Mouse (Mus musculus) ZHBTc4 (cell line): ENCODE data around the gene Chga.
A peak's percentile ranks its signal among the peaks of the same experiment; 100 is the strongest.

Source experiments
- DNase-seq: peaks from one replicate; pipeline ENCODE4 v3.0.0-alpha.2; 2011; ENCODE audit warnings: low read depth, low spot score

Gene Chga

DNA sequence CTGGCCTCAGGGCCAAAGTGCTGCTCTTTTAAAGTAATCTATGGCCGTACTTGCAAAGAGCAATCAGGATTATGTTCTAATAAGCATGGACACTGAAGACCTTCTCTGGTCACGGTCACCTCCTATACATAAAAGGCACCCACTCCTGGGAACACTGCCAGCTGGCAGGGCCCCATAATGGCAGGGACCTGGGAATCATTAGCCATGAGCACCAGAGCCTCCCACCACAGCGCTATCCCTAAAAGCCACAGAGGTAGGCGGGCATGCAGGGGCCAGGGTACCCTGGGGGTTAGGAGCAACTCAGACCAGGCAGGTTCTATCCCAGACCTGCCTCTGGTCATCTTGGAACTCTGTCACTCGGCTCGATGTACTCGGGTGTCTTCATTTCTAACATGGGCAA is 45.0 kb downstream of the Chga start:
- DNase-seq: no peak

DNA sequence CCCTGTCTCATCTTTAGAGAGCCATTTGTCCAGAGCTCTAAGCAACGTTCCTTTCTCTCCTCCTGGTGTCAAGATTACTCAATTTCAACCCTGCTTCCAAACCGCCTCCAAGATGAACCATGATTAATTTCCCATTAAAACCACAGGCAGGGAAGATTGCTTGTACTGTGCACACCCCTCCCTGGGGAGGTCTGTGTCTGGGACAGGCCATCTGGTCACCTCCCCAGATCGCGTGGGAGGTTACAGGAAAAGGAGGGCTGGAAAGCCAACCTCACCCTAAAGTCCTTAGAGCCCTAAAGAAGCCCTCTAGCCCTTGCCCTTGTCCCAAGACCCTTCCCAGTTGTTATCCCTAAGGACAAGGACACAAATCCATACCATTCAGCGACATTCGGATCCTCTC is 45.6 kb downstream of the Chga start:
- DNase-seq: no peak

DNA sequence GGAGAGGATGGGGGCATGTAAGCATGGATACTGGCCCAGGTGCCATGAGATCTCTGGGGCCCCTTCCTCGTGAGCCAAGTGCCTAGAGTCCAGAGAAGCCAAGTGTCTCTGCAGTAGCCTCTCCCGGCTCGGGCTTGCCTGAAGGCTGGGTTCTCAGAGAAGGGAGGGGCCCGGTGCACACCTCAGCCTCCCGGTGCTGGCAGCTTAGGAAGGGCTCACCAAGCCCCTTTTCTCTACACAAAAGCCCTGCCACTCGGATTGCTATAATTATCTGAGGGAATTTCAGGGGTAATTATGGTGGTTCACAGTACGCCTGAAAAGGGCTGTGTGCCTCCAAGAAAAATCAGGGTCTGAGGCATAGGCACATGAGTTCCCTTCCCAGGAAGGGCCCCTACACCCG is 47.1 kb downstream of the Chga start:
- no peak for DNase-seq

DNA sequence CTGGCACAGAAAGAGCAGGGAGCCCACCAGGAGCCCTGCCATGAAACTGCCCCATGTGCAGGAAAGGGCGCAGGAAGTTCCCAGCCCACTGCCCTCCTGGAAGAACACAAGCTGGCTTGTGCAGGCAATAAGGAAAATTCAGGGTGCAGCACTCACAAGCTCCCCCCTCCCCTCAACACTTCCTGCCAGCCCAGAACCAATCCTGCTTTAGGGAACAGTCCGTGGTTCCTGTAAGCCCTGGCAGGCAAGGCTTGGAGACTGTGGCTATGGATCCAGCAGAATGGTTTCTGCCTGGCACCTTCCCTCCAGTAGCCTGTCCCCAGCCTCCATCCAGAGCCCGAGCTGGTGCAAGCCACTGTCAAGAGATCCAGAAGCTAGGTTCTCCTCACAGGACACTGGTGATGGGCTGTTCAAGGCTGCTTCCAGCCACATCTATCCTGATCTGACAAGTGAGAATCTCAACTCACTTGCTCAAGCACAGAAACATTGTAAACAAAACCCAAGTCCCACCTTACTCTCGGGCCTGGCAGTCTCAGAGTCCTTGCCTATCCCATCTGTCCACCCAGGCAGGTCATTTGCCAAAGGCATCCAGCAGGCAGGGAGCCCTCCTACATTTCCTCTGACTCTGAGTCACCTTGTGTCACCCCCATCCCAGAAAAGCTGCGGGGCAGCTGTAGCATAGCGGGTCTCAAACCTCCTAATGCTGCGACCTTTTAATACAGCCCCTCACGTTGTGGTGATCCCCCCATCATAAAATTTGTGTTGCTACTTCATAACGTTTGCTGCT is 47.7 kb downstream of the Chga start:
- DNase-seq: no peak

DNA sequence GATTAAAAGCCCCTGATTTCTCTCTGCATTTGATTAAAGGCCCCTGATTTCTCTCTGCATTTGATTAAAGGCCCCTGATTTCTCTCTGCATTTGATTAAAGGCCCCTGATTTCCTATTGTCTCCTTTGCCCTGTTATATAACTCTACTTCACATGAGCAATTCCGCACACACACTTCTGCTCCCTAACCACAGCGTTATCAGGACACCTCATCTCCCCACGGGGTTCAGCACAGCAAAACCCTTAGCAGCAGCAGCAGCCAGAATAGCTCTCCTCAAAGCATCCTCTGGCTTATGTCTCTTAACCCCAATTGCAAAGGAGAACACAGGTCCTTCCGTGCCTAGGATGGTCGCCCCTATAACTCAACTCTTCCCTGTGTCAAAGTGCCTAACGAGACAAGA is 50.8 kb downstream of the Chga start:
- DNase-seq: no peak

DNA sequence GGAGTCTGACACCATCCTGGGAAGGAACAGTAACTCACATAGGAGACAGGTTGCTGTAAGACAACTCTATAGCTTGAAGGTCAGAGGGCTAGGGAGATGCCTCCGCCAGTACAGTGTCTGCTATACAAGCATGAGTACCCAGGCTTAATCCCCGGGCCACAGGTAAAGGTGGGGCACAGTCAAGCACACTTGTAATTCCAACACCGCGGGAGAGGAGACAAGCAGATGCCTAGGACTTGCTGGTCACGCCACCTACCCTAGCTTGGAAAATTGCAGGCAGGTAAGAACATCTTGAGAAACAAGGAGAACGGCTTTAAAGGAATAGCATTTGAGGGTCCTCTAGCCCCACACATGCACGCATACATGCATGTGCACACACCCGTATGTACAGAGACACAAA is 52.3 kb downstream of the Chga start:
- DNase-seq: peak; percentile 30

DNA sequence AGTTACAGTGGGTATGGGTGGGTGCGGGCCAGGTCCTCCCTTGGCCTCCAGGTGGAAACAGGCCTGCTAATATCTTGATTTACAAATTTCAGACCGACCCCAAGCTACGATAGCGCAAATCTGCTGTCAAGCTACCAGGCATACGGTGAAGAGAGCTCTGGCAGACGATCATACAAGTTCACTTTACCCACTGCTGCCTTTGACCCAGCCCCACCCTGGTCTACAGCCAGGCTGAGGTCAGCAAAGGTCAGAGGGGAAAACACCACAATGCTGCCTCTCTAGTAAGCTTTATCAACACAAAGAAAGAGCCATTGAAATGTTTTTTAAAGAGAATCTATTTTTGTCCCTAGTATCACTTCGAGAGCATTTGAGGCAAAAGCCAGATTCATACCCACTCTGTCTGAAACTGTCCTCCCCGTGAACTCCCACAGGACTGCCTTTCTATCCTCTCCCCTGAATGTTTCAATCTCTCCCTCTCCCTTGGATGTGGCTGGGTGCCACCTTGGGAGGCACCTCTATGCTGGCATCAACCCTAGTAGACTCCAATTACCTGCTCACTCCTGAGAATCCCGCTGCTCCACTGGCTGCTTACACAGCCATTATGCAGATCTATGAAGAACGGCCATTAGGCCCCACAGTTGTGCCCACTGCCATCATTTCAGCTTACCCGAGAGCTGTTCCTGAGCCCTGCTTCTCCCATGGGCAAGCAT is 53.2 kb downstream of the Chga start:
- no peak for DNase-seq

DNA sequence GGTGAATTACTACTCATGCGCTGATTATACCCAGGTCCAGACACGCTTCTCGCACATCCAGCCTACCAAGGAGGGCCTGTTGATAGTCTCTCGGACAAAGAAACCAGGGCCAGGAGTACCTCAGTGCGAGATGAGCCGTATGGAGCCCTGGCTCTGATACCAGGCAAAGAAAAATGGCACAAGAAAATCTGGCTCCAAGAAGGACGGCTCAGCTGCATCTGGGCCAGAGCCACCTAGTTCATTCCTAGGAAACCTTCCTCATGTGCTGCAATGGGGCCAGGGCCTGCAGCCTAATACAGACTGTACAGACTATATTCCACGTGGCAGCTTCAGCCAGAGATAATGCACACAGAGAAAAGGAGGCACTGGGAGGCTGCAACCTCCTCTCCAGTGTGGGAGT is 56.2 kb downstream of the Chga start:
- no peak for DNase-seq

DNA sequence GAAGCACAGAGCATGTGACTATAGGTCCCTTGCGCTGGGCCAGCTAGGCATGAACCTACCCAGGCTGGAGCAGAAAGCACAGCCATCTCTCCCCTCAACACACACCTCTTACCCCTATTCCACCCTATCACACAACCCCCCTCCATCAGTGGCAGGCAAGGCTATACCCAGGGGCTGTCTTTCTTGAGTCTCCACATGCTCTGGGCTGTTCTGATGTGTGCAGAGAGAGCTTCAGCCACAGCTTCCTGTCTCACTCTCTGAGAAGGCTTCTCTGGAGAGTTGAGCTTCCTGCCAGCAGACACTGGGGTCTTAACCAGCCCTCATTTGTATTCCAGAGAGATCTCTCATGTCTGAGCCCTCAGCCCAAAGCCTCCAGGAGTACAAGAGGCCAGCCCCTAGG is 57.7 kb downstream of the Chga start:
- DNase-seq: no peak

DNA sequence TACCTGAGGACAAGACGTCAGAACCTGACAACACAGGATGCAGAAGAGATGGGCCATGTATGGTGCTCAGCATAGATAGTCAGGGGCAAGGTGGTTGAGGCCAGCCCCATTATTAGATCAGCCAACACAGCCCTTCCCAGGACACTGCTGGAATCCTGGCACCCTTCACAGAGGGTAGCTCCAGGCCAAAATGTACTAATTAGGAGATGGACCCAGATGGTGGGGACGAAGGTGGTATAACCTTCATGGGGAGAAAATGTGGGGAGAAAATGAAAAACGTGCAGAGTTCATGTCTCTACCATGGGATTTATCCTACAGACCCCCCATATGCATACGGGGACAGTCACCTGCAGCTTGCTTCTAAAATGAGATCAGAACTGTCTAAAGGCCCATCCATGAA is 58.6 kb downstream of the Chga start:
- no peak for DNase-seq
